Mouse (Mus musculus) limb, embryonic 14.5 days (tissue): Measurements from ENCODE around the gene Fggy. TPM values are rescaled to one million over a fixed set of nuclear protein-coding genes. Genes with fewer than 3 reads are reported as not detected.

Experiments
- ATAC-seq: fragments of 200-750 bp; cut with Nextera tagmentation; 2 replicates; pipeline ENCODE4 v1.8.0; 2017; ENCODE audit warnings: low read depth, moderate number of reproducible peaks, moderate TSS enrichment; ENCODE audit not compliant: low FRiP score
- DNase-seq: peaks from one replicate; pipeline ENCODE4 v3.0.0-alpha.2; 2015; ENCODE audit warnings: low spot score
- H3K27ac ChIP-seq: fragments of 300-500 bp; sonication (generic); replicated peaks from 2 replicates; pipeline ENCODE4 v1.5.1; 2014; ENCODE audit warnings: low read depth, mild to moderate bottlenecking, low read length, moderate library complexity, mixed read lengths
- H3K27me3 ChIP-seq: fragments of 300-500 bp; sonication (generic); 2 replicates; pipeline ENCODE4 v1.6.1; 2014; ENCODE audit warnings: low read length, mixed read lengths; ENCODE audit not compliant: control insufficient read depth, insufficient read depth
- H3K36me3 ChIP-seq: fragments of 300-500 bp; sonication (generic); 2 replicates; pipeline ENCODE4 v1.6.1; 2014; ENCODE audit warnings: mild to moderate bottlenecking, low read length, moderate library complexity, mixed read lengths; ENCODE audit not compliant: control insufficient read depth, insufficient read depth
- H3K4me1 ChIP-seq: fragments of 300-500 bp; sonication (generic); 2 replicates; pipeline ENCODE4 v1.6.1; 2014; ENCODE audit warnings: antibody characterized with exemption, low read length, mixed read lengths; ENCODE audit not compliant: control insufficient read depth, insufficient read depth
- H3K4me2 ChIP-seq: fragments of 300-500 bp; sonication (generic); replicated peaks from 2 replicates; pipeline ENCODE4 v1.6.1; 2014; ENCODE audit warnings: low read depth, mild to moderate bottlenecking, low read length, moderate library complexity; ENCODE audit not compliant: severe bottlenecking
- H3K4me3 ChIP-seq: fragments of 300-500 bp; sonication (generic); replicated peaks from 2 replicates; pipeline ENCODE4 v1.5.1; 2014; ENCODE audit warnings: low read length
- H3K9ac ChIP-seq: fragments of 300-500 bp; sonication (generic); 2 replicates; pipeline ENCODE4 v1.6.1; 2014; ENCODE audit warnings: mild to moderate bottlenecking, low read depth, low read length, moderate library complexity; ENCODE audit not compliant: severe bottlenecking
- H3K9me3 ChIP-seq: fragments of 300-500 bp; sonication (generic); 2 replicates; pipeline ENCODE4 v1.6.1; 2016; ENCODE audit warnings: low read length; ENCODE audit not compliant: control insufficient read depth
- POLR2A ChIP-seq: fragments of 200-500 bp; IDR thresholded peaks from 2 replicates; pipeline ENCODE4 v1.8.0; 2012; ENCODE audit warnings: inconsistent platforms, mild to moderate bottlenecking, moderate library complexity, borderline replicate concordance; ENCODE audit not compliant: insufficient read depth, insufficient read length; ENCODE audit errors: extremely low read depth
- WGBS: fragments of 180-500 bp; shearing (Covaris S2); extraction: QIAGEN DNeasy Blood & Tissue Kit; methylation state at CpG from one replicate; pipeline ENCODE4 v1.1.7; 2014; 5-methylcytosine and 5-hydroxymethylcytosine counted together
- polyA plus RNA-seq, 2 experiments: library from polyadenylated mRNA; depleted of rRNA in 1 of 2; stranded (reverse) in 1 of 2; unstranded in 1 of 2; fragments of >200 nt; fragmentation: Nextera tagmentation in 1 of 2; extraction: Ambion mirVana in 1 of 2; gene quantifications; 2 replicates each; pipeline versions ENCODE4 v1.2.1 to v1.2.3; 2012 to 2014

Fggy gene
- polyA plus RNA-seq, 2 experiments = 5.7 to 7.8 TPM

GRCm38 (mm10) chr4:95663596-95663995 lies 106.3 kb downstream of the Fggy start:
- 0 out of 2 replicates have a peak, but pooled peaks cover 5% of the 10 kb centered on the region for H3K4me1 ChIP-seq
- 68% methylated on average over 4 of the region's 4 CpGs for WGBS

GRCm38 (mm10) chr4:95664327-95664726 lies 107.0 kb downstream of the Fggy start:
- H3K27me3 ChIP-seq = no peaks in the 10 kb centered on the region
- DNase-seq (no peak), ATAC-seq (no peak)
- H3K27ac ChIP-seq = no peak overlapping the region
- H3K4me2 ChIP-seq = no peak overlapping the region
- H3K9ac ChIP-seq = no peak overlapping the region
- H3K36me3 ChIP-seq = no peaks in the 10 kb centered on the region
- no peak for TF ChIP-seq POLR2A
- no peaks in the 10 kb centered on the region for H3K4me1 ChIP-seq
- H3K4me3 ChIP-seq = no peak overlapping the region
- WGBS = 67% methylated on average over 3 of the region's 3 CpGs
- no peaks in the 10 kb centered on the region for H3K9me3 ChIP-seq

More at GRCm38 (mm10) chr4:95663596-95663995, 106.3 kb downstream of the Fggy start:
- H3K9me3 ChIP-seq = no peaks in the 10 kb centered on the region
- no peak for TF ChIP-seq POLR2A
- ATAC-seq (no peak), DNase-seq (no peak)
- H3K27ac ChIP-seq = no peak overlapping the region
- H3K4me2 ChIP-seq = no peak overlapping the region
- H3K27me3 ChIP-seq = no peaks in the 10 kb centered on the region
- H3K9ac ChIP-seq = no peak overlapping the region
- H3K4me3 ChIP-seq = no peak overlapping the region
- no peaks in the 10 kb centered on the region for H3K36me3 ChIP-seq

- no peak for TF ChIP-seq POLR2A
- ATAC-seq = no peak
- H3K4me3 ChIP-seq = no peak overlapping the region
- H3K4me1 ChIP-seq = 0 out of 2 replicates have a peak, but pooled peaks cover 3% of the 10 kb centered on the region
- H3K9me3 ChIP-seq = no peaks in the 10 kb centered on the region
- H3K4me2 ChIP-seq = no peak overlapping the region
- WGBS = 82% methylated on average over 7 of the region's 7 CpGs
- H3K27me3 ChIP-seq = no peaks in the 10 kb centered on the region
- no peak for DNase-seq
- no peak overlapping the region for H3K27ac ChIP-seq
- H3K9ac ChIP-seq = no peak overlapping the region
- no peaks in the 10 kb centered on the region for H3K36me3 ChIP-seq
These were observed 109.1 kb downstream of the Fggy start for GRCm38 (mm10) chr4:95666284-95666889.

GRCm38 (mm10) chr4:95666896-95667295 lies 109.6 kb downstream of the Fggy start:
- no peak for TF ChIP-seq POLR2A

GRCm38 (mm10) chr4:95667595-95667994 lies 110.3 kb downstream of the Fggy start:
- Histone ChIP-seq H3K36me3 (no peaks in the 10 kb centered on the region), H3K4me3 (no peak overlapping the region), H3K27ac (no peak overlapping the region), H3K9me3 (no peaks in the 10 kb centered on the region), H3K27me3 (no peaks in the 10 kb centered on the region), H3K4me1 (0 out of 2 replicates have a peak, but pooled peaks cover 3% of the 10 kb centered on the region), H3K9ac (no peak overlapping the region), H3K4me2 (no peak overlapping the region)
- TF ChIP-seq POLR2A = no peak
- DNase-seq (no peak), ATAC-seq (no peak)
- WGBS = 95% methylated on average over 1 of the region's 1 CpGs

More at GRCm38 (mm10) chr4:95666896-95667295, 109.6 kb downstream of the Fggy start:
- H3K27me3 ChIP-seq = no peaks in the 10 kb centered on the region
- 0 out of 2 replicates have a peak, but pooled peaks cover 3% of the 10 kb centered on the region for H3K4me1 ChIP-seq
- DNase-seq (no peak), ATAC-seq (no peak)
- no peak overlapping the region for H3K4me3 ChIP-seq
- no peak overlapping the region for H3K27ac ChIP-seq
- H3K9ac ChIP-seq = no peak overlapping the region
- WGBS = 86% methylated on average over 2 of the region's 2 CpGs
- no peaks in the 10 kb centered on the region for H3K9me3 ChIP-seq
- no peak overlapping the region for H3K4me2 ChIP-seq
- H3K36me3 ChIP-seq = no peaks in the 10 kb centered on the region
